8 mouse cellular contexts compared by ENCODE assay signal in genomic region chr13:21275815-21276550, GRCm38 (mm10). TPM values are rescaled to one million over a fixed set of nuclear protein-coding genes. Genes with fewer than 3 reads are reported as not detected.
DNase-seq lines count a peak whose midpoint lies in the region; ATAC-seq and TF ChIP-seq lines count a peak whose summit lies in the region.

No protein-coding gene starts in this region.

- H3K4me2 ChIP-seq in embryonic facial prominence, embryonic 12.5 days (replicated peaks): peak overlapping the region; percentile 63
- peak overlapping the region; percentile 77 for H3K4me2 ChIP-seq in heart, embryonic 15.5 days
- peak overlapping the region; percentile 81 for H3K4me2 ChIP-seq in liver, embryonic 13.5 days

- peak; percentile 75 to 79 for DNase-seq in adrenal gland, postnatal 36 days
- DNase-seq in kidney, postnatal 14 days: peak; percentile 68
- DNase-seq in liver, embryonic 13.5 days: peak; percentile 79
- DNase-seq in neural tube, embryonic 10.5 days (ENCODE audit: extremely low spot score, low spot score): peak; percentile 86
- DNase-seq in thymus, postnatal 0 days (ENCODE audit: low spot score): peak; percentile 27

- peak overlapping the region; percentile 71 for H3K9ac ChIP-seq in ES-Bruce4 (ENCODE audit: low read depth, poor library complexity, severe bottlenecking)
- H3K9ac ChIP-seq in embryonic facial prominence, embryonic 12.5 days: peak overlapping the region; percentile 54
- H3K9ac ChIP-seq in heart, embryonic 15.5 days: peak overlapping the region; percentile 53
- H3K9ac ChIP-seq in liver, embryonic 13.5 days: peak overlapping the region; percentile 73

- no peaks in the 10 kb centered on the region for H3K4me1 ChIP-seq in ES-Bruce4 (ENCODE audit: control insufficient read depth, insufficient read depth, low read length)
- H3K4me1 ChIP-seq in embryonic facial prominence, embryonic 12.5 days: no peaks in the 10 kb centered on the region
- H3K4me1 ChIP-seq in heart, embryonic 15.5 days (replicated peaks): peaks cover 8% of the 10 kb centered on the region
- peaks cover 34% of the 10 kb centered on the region for H3K4me1 ChIP-seq in liver, embryonic 13.5 days (replicated peaks)

- peak overlapping the region; percentile 100 for H3K4me3 ChIP-seq in ES-Bruce4 (ENCODE audit: low read depth, low read length)
- peak overlapping the region; percentile 53 for H3K4me3 ChIP-seq in embryonic facial prominence, embryonic 12.5 days
- peak overlapping the region; percentile 61 for H3K4me3 ChIP-seq in heart, embryonic 15.5 days
- peak overlapping the region; percentile 68 for H3K4me3 ChIP-seq in liver, embryonic 13.5 days (replicated peaks)

- TF ChIP-seq EP300 in ES-Bruce4 (IDR thresholded peaks at IDR 0.05; ENCODE audit: insufficient read depth, low read depth, low read length): no peak

- ATAC-seq in embryonic facial prominence, embryonic 12.5 days (ENCODE audit: insufficient number of reproducible peaks, insufficient read depth, low FRiP score, low TSS enrichment): no peak
- ATAC-seq in heart, embryonic 15.5 days (replicated peaks; ENCODE audit: insufficient number of reproducible peaks, insufficient read depth, low FRiP score, low read depth): no peak; the same call in 1 of the 2 replicates
- ATAC-seq in liver, embryonic 13.5 days (ENCODE audit: low read depth): peak; percentile 79

- no peaks in the 10 kb centered on the region; the same call in 1 of the 2 replicates for H3K27me3 ChIP-seq in ES-Bruce4 (ENCODE audit: control insufficient read depth, insufficient read depth, low read length, poor library complexity, severe bottlenecking)
- peaks cover 3% of the 10 kb centered on the region; the same call in 1 of the 2 replicates for H3K27me3 ChIP-seq in embryonic facial prominence, embryonic 12.5 days
- peaks cover 7% of the 10 kb centered on the region; the same call in 1 of the 2 replicates for H3K27me3 ChIP-seq in heart, embryonic 15.5 days
- no peaks in the 10 kb centered on the region for H3K27me3 ChIP-seq in liver, embryonic 13.5 days

- no peak for TF ChIP-seq CTCF in ES-Bruce4 (IDR thresholded peaks at IDR 0.05; ENCODE audit: low read depth, low read length)

- under 1% methylated on average over 25 of the region's 25 CpGs for WGBS in embryonic facial prominence, embryonic 12.5 days
- WGBS in heart, embryonic 15.5 days: 0% methylated on average over 25 of the region's 25 CpGs
- under 1% methylated on average over 25 of the region's 25 CpGs for WGBS in liver, embryonic 13.5 days (ENCODE audit: insufficient replicate concordance)

- no peak for TF ChIP-seq POLR2A in ES-Bruce4 (IDR thresholded peaks at IDR 0.05; ENCODE audit: insufficient read depth, low read length)

- no peaks in the 10 kb centered on the region for H3K36me3 ChIP-seq in ES-Bruce4 (ENCODE audit: control insufficient read depth, insufficient read depth, low read length, poor library complexity, severe bottlenecking)
- no peaks in the 10 kb centered on the region for H3K36me3 ChIP-seq in embryonic facial prominence, embryonic 12.5 days
- H3K36me3 ChIP-seq in heart, embryonic 15.5 days: no peaks in the 10 kb centered on the region
- no peaks in the 10 kb centered on the region for H3K36me3 ChIP-seq in liver, embryonic 13.5 days

- no peaks in the 10 kb centered on the region for H3K9me3 ChIP-seq in ES-Bruce4 (replicated peaks; ENCODE audit: control insufficient read depth, insufficient read depth, low read length, poor library complexity, severe bottlenecking)
- no peaks in the 10 kb centered on the region for H3K9me3 ChIP-seq in embryonic facial prominence, embryonic 12.5 days
- H3K9me3 ChIP-seq in heart, embryonic 15.5 days (replicated peaks): no peaks in the 10 kb centered on the region
- no peaks in the 10 kb centered on the region for H3K9me3 ChIP-seq in liver, embryonic 13.5 days (replicated peaks)

- no peak overlapping the region for H3K27ac ChIP-seq in ES-Bruce4 (ENCODE audit: insufficient read depth, low read length)
- no peak overlapping the region for H3K27ac ChIP-seq in embryonic facial prominence, embryonic 12.5 days
- H3K27ac ChIP-seq in heart, embryonic 15.5 days: no peak overlapping the region
- H3K27ac ChIP-seq in liver, embryonic 13.5 days: no peak overlapping the region

RNA-seq across cellular contexts. Expression of gene Gpx5, which starts 16.5 kb away (rescaled TPM):
- not detected in 2 replicates for polyA plus RNA-seq in ES-Bruce4 (2011; ENCODE audit: insufficient read depth, insufficient read length, low read depth, missing spikeins)
- total RNA-seq in adrenal gland, postnatal 36 days (2021): not detected
- polyA plus RNA-seq in embryonic facial prominence, embryonic 12.5 days (2016; fragmentation: Nextera tagmentation; extraction: Ambion mirVana): not detected in 2 replicates
- not detected in 2 replicates for polyA plus RNA-seq in heart, embryonic 15.5 days (2015; fragmentation: Nextera tagmentation; extraction: Ambion mirVana)
- polyA plus RNA-seq in liver, embryonic 13.5 days (2015; fragmentation: Nextera tagmentation; extraction: Ambion mirVana): not detected in 2 replicates
- polyA plus RNA-seq in thymus, postnatal 0 days (2015; fragmentation: Nextera tagmentation; extraction: Ambion mirVana): not detected in 2 replicates

RNA-seq across cellular contexts. Expression of gene Gpx6, which starts 35.9 kb away (rescaled TPM):
- 1.2 and 2.2 TPM in 2 replicates for polyA plus RNA-seq in ES-Bruce4 (2011; ENCODE audit: insufficient read depth, insufficient read length, low read depth, missing spikeins)
- total RNA-seq in adrenal gland, postnatal 36 days (2021): not detected
- polyA plus RNA-seq in embryonic facial prominence, embryonic 12.5 days (2016; fragmentation: Nextera tagmentation; extraction: Ambion mirVana): 0.13 and 0.55 TPM in 2 replicates
- polyA plus RNA-seq in heart, embryonic 15.5 days (2015; fragmentation: Nextera tagmentation; extraction: Ambion mirVana): not detected in 2 replicates
- polyA plus RNA-seq in liver, embryonic 13.5 days (2015; fragmentation: Nextera tagmentation; extraction: Ambion mirVana): not detected in 2 replicates
- 1.7 and 1.9 TPM in 2 replicates for polyA plus RNA-seq in thymus, postnatal 0 days (2015; fragmentation: Nextera tagmentation; extraction: Ambion mirVana)

Comparison
In these comparisons a context has a peak if more than half of its experiments do, and no peak if none do; other contexts are left out.
1. DNase-seq: peak in every context shown above with its lines; median percentile 86 in neural tube, embryonic 10.5 days; 79 in liver, embryonic 13.5 days; 77 in adrenal gland, postnatal 36 days; 68 in kidney, postnatal 14 days; 27 in thymus, postnatal 0 days.